Mouse (Mus musculus): ENCODE measurements around the gene Optn. TPM values are rescaled to one million over a fixed set of nuclear protein-coding genes. Genes with fewer than 3 reads are reported as not detected.

The Optn gene
- polyA plus RNA-seq, 3 experiments from 2014 or later, result 0.78 to 4.6 (median 1.5) TPM

- ATAC-seq, result no peak
These were observed 78.9 kb downstream of the Optn start for GRCm38 (mm10) chr2:4985000-4985399.

GRCm38 (mm10) chr2:4983987-4984386 is 79.9 kb downstream of the Optn start:
- ATAC-seq, result no peak

GRCm38 (mm10) chr2:4978091-4978490 is 85.8 kb downstream of the Optn start:
- no peak for ATAC-seq

GRCm38 (mm10) chr2:4975807-4976206 is 88.0 kb downstream of the Optn start, which contains the start of gene Ucma:
Gene Ucma (plus strand): TSS chr2:4976122.
- no peak for ATAC-seq

Other genes with a start within 250 kb of the Optn start
- gene Sephs1, start 182.5 kb downstream of the Optn start, polyA plus RNA-seq (2017; shearing (Covaris generic)), result 10 to 100 TPM; 21.2 to 42.3 (median 23.3) TPM
- gene Phyh, start 145.0 kb downstream of the Optn start, polyA plus RNA-seq (2017; shearing (Covaris generic)), result 100 to 1,000 TPM in 1 of 3 experiments, 10 to 100 TPM in 2; 86.3 to 122 (median 97.5) TPM
- gene Ucma, start 87.9 kb downstream of the Optn start, polyA plus RNA-seq (2017; shearing (Covaris generic)), result not detected
- gene Mcm10, start 51.3 kb downstream of the Optn start, polyA plus RNA-seq (2017; shearing (Covaris generic)), result 10 to 100 TPM in 1 of 3 experiments, 1 to 10 TPM in 2; 3.2 to 20.8 (median 3.5) TPM
- not detected for gene Ccdc3, start 73.7 kb upstream of the Optn start, polyA plus RNA-seq (2017; shearing (Covaris generic))

Data from inflammation-experienced regulatory T-cells, adult 6 months (primary cell).